Mouse (Mus musculus): ENCODE measurements at regions not wholly inside any gene's neighbourhood (a gene's known extent, or its start where the extent isn't known, plus 50 kb on each side); places are given as distances from the start of the nearest gene placed in this dataset.

DNA sequence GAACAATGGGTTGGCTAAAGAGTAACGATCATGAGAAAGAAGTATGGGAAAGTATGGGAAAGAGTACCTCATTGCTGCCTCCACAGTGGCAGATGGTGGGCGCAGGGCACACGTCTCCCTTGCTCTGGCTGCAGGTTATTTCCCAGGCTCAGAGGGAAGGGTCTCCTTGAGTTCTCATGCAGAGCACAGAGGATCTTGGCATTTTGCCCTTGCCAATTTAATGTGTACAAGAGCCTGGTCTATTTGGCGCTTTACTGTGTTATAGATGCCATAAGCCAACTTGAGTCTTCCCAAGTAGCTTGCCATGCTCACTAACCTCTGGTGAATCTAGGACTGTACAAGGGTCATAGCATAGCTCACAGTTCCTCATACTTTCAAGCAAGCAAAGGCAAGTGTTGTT lies 296.7 kb upstream of the Rnf219 start:
- no peaks in the 10 kb centered on the region for H3K27me3 ChIP-seq (ENCODE audit: control insufficient read depth, insufficient read depth, low read length)
- no peak for ATAC-seq (replicated peaks; ENCODE audit: insufficient number of reproducible peaks, low FRiP score, low TSS enrichment)
- H3K9ac ChIP-seq (ENCODE audit: low read depth, low read length): no peak overlapping the region
- H3K9me3 ChIP-seq (replicated peaks; ENCODE audit: control insufficient read depth, low read length): no peaks in the 10 kb centered on the region
- no peaks in the 10 kb centered on the region for H3K4me1 ChIP-seq (ENCODE audit: control insufficient read depth, insufficient read depth, low read length)
- no peaks in the 10 kb centered on the region for H3K36me3 ChIP-seq (ENCODE audit: control insufficient read depth, insufficient read depth, low read length)
- no peak overlapping the region for H3K4me2 ChIP-seq
- WGBS (ENCODE audit: insufficient replicate concordance): 80% methylated on average over 4 of the region's 4 CpGs
- H3K27ac ChIP-seq (ENCODE audit: low read depth, low read length): no peak overlapping the region
- H3K4me3 ChIP-seq (ENCODE audit: low read depth, low read length): no peak overlapping the region

DNA sequence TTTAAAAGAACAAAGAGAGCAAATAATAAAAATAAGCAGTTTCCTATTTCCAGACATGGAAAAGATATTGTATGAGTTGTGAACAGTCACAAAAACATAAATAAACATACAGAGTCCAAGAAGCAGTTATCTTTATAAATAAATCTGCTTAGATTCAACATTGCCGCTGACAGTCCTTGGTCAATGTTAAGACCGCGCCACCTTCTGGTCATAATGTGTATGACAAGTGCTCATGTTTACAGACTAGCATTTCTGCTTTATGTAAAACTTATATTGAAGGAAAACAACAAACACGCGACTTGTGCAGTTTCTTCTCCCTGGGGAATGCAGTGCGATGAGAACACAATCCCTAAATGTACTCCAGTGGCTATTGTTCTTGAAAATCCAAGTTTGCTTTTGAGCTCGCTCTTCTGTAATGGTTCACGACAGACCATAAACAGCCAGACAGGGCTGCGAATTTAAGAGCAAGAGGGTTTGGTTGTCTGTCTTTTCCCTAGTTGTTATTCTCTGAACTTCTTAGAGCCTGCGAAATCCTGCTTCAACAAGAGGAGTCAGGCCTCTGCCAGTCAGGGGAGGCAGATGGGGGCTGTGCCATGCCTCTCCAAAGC lies 291.6 kb upstream of the Rnf219 start:
- H3K4me1 ChIP-seq (ENCODE audit: control insufficient read depth, insufficient read depth, low read length): no peaks in the 10 kb centered on the region
- no peaks in the 10 kb centered on the region for H3K36me3 ChIP-seq (ENCODE audit: control insufficient read depth, insufficient read depth, low read length)
- no peak for ATAC-seq (replicated peaks; ENCODE audit: insufficient number of reproducible peaks, low FRiP score, low TSS enrichment)
- H3K4me3 ChIP-seq (ENCODE audit: low read depth, low read length): no peak overlapping the region
- no peaks in the 10 kb centered on the region for H3K27me3 ChIP-seq (ENCODE audit: control insufficient read depth, insufficient read depth, low read length)
- H3K9ac ChIP-seq (ENCODE audit: low read depth, low read length): no peak overlapping the region
- no peak overlapping the region for H3K4me2 ChIP-seq
- H3K9me3 ChIP-seq (replicated peaks; ENCODE audit: control insufficient read depth, low read length): no peaks in the 10 kb centered on the region
- H3K27ac ChIP-seq (ENCODE audit: low read depth, low read length): no peak overlapping the region
- 33% methylated on average over 10 of the region's 10 CpGs for WGBS (ENCODE audit: insufficient replicate concordance)

DNA sequence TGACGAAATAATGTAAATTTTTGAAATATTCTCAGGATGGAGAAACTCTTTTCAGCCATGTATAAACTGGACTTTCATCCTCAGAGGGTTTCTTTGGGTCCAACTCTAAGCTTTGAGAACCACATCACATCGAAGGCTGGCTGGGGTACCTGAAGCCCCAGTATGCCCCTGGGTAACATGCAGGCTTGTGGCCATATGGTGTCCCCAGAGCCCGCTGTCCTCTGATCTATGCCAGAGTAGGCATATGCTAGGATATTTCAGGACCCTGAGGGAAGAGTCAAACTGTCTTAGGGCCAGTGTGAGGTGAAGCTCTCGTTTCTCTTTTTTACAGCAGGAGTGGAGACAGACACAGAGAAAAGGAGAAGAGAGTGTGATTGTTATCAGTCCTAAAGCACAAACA lies 289.6 kb upstream of the Rnf219 start:
- 71% methylated on average over 4 of the region's 4 CpGs for WGBS (ENCODE audit: insufficient replicate concordance)
- H3K27ac ChIP-seq (ENCODE audit: low read depth, low read length): no peak overlapping the region
- no peaks in the 10 kb centered on the region for H3K36me3 ChIP-seq (ENCODE audit: control insufficient read depth, insufficient read depth, low read length)
- no peak overlapping the region for H3K4me3 ChIP-seq (ENCODE audit: low read depth, low read length)
- no peaks in the 10 kb centered on the region for H3K27me3 ChIP-seq (ENCODE audit: control insufficient read depth, insufficient read depth, low read length)
- no peaks in the 10 kb centered on the region for H3K9me3 ChIP-seq (replicated peaks; ENCODE audit: control insufficient read depth, low read length)
- H3K9ac ChIP-seq (ENCODE audit: low read depth, low read length): no peak overlapping the region
- ATAC-seq (replicated peaks; ENCODE audit: insufficient number of reproducible peaks, low FRiP score, low TSS enrichment): no peak
- no peak overlapping the region for H3K4me2 ChIP-seq
- no peaks in the 10 kb centered on the region for H3K4me1 ChIP-seq (ENCODE audit: control insufficient read depth, insufficient read depth, low read length)

DNA sequence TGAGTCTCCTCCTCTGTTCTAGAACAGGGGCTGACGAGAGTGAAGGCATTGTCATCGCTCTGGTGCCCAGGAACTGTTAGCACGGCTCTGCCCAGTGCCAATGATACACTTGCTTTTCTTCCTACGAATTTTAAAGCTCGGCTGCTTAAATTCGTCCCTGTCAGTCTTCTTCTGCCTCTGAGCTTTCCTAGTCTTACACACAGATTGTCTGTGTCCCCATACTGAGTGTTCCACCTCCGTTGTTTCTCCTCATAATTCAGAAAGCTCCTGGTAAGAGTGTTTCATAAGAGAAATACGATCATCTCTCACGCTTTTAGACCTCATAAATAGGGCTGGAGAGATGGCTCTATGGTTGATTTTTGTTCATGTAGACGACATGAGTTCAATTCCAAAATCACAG lies 282.9 kb upstream of the Rnf219 start:
- Histone ChIP-seq H3K9me3 (replicated peaks; ENCODE audit: control insufficient read depth, low read length) (no peaks in the 10 kb centered on the region), H3K27ac (ENCODE audit: low read depth, low read length) (no peak overlapping the region), H3K9ac (ENCODE audit: low read depth, low read length) (no peak overlapping the region), H3K4me2 (no peak overlapping the region), H3K4me3 (ENCODE audit: low read depth, low read length) (no peak overlapping the region), H3K36me3 (ENCODE audit: control insufficient read depth, insufficient read depth, low read length) (no peaks in the 10 kb centered on the region), H3K27me3 (ENCODE audit: control insufficient read depth, insufficient read depth, low read length) (no peaks in the 10 kb centered on the region), H3K4me1 (ENCODE audit: control insufficient read depth, insufficient read depth, low read length) (no peaks in the 10 kb centered on the region)
- WGBS (ENCODE audit: insufficient replicate concordance): 86% methylated on average over 10 of the region's 10 CpGs
- ATAC-seq (replicated peaks; ENCODE audit: insufficient number of reproducible peaks, low FRiP score, low TSS enrichment): no peak

DNA sequence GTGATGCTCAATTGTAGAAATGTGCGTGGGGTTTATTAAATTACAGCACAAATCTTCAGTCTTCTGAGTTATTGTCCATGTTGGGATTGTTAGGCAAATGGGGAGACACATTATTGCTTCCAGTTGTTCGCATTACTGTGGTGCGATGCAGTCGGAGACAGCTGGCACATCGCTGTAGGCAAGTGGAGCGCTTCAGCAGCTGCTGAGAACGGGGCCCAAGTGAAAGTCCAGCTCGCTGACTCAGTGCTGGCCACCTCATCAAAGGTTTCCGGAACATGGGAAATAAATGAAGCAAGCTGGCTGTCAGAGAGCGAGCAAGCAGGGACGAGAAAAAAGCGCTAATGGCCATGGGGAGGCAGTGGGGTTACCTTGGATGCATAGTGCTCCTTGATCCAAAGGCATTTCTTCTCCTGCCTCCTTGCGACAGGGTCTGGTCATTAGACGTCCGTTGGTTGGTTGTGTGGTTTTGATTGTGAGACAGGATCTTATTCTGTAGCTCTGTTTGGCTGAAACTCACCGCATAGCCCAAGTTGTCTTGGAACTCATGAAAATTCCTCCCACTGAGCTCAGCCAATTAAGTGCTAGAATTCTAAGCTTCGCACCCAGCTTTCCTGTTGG lies 274.0 kb upstream of the Rnf219 start:
- WGBS (ENCODE audit: insufficient replicate concordance): 74% methylated on average over 17 of the region's 17 CpGs
- Histone ChIP-seq H3K9me3 (replicated peaks; ENCODE audit: control insufficient read depth, low read length) (no peaks in the 10 kb centered on the region), H3K4me2 (no peak overlapping the region), H3K9ac (ENCODE audit: low read depth, low read length) (no peak overlapping the region), H3K4me3 (ENCODE audit: low read depth, low read length) (no peak overlapping the region), H3K36me3 (ENCODE audit: control insufficient read depth, insufficient read depth, low read length) (no peaks in the 10 kb centered on the region), H3K27ac (ENCODE audit: low read depth, low read length) (no peak overlapping the region), H3K27me3 (ENCODE audit: control insufficient read depth, insufficient read depth, low read length) (no peaks in the 10 kb centered on the region), H3K4me1 (ENCODE audit: control insufficient read depth, insufficient read depth, low read length) (no peaks in the 10 kb centered on the region)
- ATAC-seq (replicated peaks; ENCODE audit: insufficient number of reproducible peaks, low FRiP score, low TSS enrichment): no peak

DNA sequence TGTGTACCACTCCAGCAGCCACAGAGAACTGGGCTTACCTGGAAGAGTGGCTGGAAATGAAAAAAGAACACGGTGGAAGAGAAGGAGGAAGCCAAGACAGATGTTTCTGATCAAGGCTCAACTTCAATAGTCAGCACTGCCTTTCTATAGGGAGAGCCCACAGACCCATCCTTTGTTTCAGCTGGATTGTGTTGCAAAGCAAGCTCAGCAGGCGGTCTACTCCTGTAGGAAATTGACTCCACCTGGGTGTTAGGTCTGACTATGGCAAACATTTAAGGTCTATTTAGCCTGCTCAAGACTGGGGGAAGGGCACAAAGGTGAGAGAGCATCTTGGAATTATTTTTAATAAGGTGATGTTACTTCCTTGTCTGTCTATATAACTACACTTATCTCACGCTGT lies 266.9 kb upstream of the Rnf219 start:
- H3K9ac ChIP-seq (ENCODE audit: low read depth, low read length): no peak overlapping the region
- no peaks in the 10 kb centered on the region for H3K4me1 ChIP-seq (ENCODE audit: control insufficient read depth, insufficient read depth, low read length)
- no peaks in the 10 kb centered on the region for H3K9me3 ChIP-seq (replicated peaks; ENCODE audit: control insufficient read depth, low read length)
- no peak overlapping the region for H3K4me2 ChIP-seq
- no peaks in the 10 kb centered on the region for H3K27me3 ChIP-seq (ENCODE audit: control insufficient read depth, insufficient read depth, low read length)
- ATAC-seq (replicated peaks; ENCODE audit: insufficient number of reproducible peaks, low FRiP score, low TSS enrichment): no peak
- no peak overlapping the region for H3K4me3 ChIP-seq (ENCODE audit: low read depth, low read length)
- WGBS (ENCODE audit: insufficient replicate concordance): 57% methylated on average over 3 of the region's 3 CpGs
- no peak overlapping the region for H3K27ac ChIP-seq (ENCODE audit: low read depth, low read length)
- no peaks in the 10 kb centered on the region for H3K36me3 ChIP-seq (ENCODE audit: control insufficient read depth, insufficient read depth, low read length)

DNA sequence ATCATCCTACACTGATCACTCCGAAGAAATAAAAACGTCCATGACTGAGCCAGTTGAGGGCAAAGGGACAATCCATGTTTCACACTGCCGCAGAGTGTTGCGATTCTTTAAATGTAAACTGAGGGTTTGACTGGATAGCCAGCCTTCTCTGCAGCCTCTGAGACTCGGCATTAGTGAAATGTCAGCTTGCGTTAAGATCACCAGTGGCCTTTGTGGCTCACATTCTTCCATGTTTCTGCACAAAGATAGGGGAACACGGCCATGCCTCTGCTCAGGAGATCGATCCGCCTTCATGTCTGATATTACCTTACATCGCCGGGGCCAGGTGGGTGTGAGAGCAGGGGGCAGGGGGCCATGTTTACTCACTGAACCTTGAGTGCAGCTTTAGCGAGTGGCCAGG lies 262.6 kb upstream of the Rnf219 start:
- Histone ChIP-seq H3K4me3 (ENCODE audit: low read depth, low read length) (no peak overlapping the region), H3K9me3 (replicated peaks; ENCODE audit: control insufficient read depth, low read length) (no peaks in the 10 kb centered on the region), H3K36me3 (ENCODE audit: control insufficient read depth, insufficient read depth, low read length) (no peaks in the 10 kb centered on the region), H3K9ac (ENCODE audit: low read depth, low read length) (no peak overlapping the region), H3K27ac (ENCODE audit: low read depth, low read length) (no peak overlapping the region), H3K4me1 (ENCODE audit: control insufficient read depth, insufficient read depth, low read length) (no peaks in the 10 kb centered on the region), H3K4me2 (no peak overlapping the region), H3K27me3 (ENCODE audit: control insufficient read depth, insufficient read depth, low read length) (no peaks in the 10 kb centered on the region)
- 71% methylated on average over 12 of the region's 12 CpGs for WGBS (ENCODE audit: insufficient replicate concordance)
- no peak for ATAC-seq (replicated peaks; ENCODE audit: insufficient number of reproducible peaks, low FRiP score, low TSS enrichment)

DNA sequence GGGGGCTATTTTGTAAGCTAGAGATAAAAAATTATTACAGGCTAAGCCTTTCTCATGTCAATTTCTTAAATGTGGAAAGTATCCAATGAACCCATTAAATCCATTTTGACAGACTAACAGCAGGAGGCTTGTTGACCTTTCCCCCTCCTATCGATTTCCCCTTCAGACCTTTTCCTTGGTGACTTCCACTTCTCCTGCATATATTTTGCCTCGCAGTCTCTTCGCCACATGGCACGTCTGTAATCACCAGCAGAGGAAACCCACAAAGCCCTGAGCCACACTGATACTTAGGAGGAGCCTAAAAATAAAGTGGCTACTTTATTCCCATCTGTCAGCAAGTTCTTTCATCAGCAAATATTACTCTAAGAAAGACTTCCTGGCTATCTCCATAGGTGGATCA lies 247.5 kb upstream of the Rnf219 start:
- WGBS (ENCODE audit: insufficient replicate concordance): 46% methylated on average over 4 of the region's 4 CpGs
- H3K4me1 ChIP-seq (ENCODE audit: control insufficient read depth, insufficient read depth, low read length): no peaks in the 10 kb centered on the region
- no peak for ATAC-seq (replicated peaks; ENCODE audit: insufficient number of reproducible peaks, low FRiP score, low TSS enrichment)
- no peaks in the 10 kb centered on the region for H3K36me3 ChIP-seq (ENCODE audit: control insufficient read depth, insufficient read depth, low read length)
- no peak overlapping the region for H3K9ac ChIP-seq (ENCODE audit: low read depth, low read length)
- H3K27ac ChIP-seq (ENCODE audit: low read depth, low read length): no peak overlapping the region
- H3K4me2 ChIP-seq: no peak overlapping the region
- H3K4me3 ChIP-seq (ENCODE audit: low read depth, low read length): no peak overlapping the region
- no peaks in the 10 kb centered on the region for H3K9me3 ChIP-seq (replicated peaks; ENCODE audit: control insufficient read depth, low read length)
- no peaks in the 10 kb centered on the region for H3K27me3 ChIP-seq (ENCODE audit: control insufficient read depth, insufficient read depth, low read length)

DNA sequence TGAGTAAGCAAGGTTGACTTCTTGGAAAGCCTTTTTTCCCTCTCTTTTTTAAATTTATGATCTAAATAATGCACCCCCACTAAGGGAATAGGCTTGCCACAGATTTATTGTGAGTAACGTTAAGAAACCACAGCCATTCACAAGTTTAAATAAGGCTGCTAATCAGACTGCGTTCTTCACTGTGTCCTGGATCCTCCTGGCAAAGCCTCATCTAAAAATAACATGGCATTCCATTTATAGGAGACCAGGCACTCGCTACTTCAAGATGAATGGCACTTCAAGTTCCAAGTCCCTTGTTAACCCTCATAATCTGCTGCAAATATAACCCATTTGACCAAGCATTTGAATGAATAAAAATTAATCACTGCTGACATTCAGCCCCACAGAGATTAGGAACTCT lies 211.8 kb upstream of the Rnf219 start:
- Histone ChIP-seq H3K27ac (ENCODE audit: low read depth, low read length) (no peak overlapping the region), H3K4me2 (no peak overlapping the region), H3K27me3 (ENCODE audit: control insufficient read depth, insufficient read depth, low read length) (no peaks in the 10 kb centered on the region), H3K9ac (ENCODE audit: low read depth, low read length) (no peak overlapping the region), H3K4me1 (ENCODE audit: control insufficient read depth, insufficient read depth, low read length) (peaks cover 3% of the 10 kb centered on the region; the same call in 1 of the 2 replicates), H3K9me3 (replicated peaks; ENCODE audit: control insufficient read depth, low read length) (no peaks in the 10 kb centered on the region), H3K36me3 (ENCODE audit: control insufficient read depth, insufficient read depth, low read length) (no peaks in the 10 kb centered on the region), H3K4me3 (ENCODE audit: low read depth, low read length) (no peak overlapping the region)
- 26% methylated on average over 3 of the region's 3 CpGs for WGBS (ENCODE audit: insufficient replicate concordance)
- no peak for ATAC-seq (replicated peaks; ENCODE audit: insufficient number of reproducible peaks, low FRiP score, low TSS enrichment)

All from heart, embryonic 11.5 days (tissue).